Mouse (Mus musculus) lung, adult 2 months (tissue): Measurements from ENCODE around the gene Avp.
A peak's percentile ranks its signal among the peaks of the same experiment; 100 is the strongest.

Experiments
- CTCF ChIP-seq: fragments of 200-500 bp; IDR thresholded peaks from 2 replicates; pipeline ENCODE4 v1.5.1; 2011; ENCODE audit warnings: mild to moderate bottlenecking, low read length, control low read depth; ENCODE audit not compliant: insufficient read depth
- POLR2A ChIP-seq: fragments of 200-500 bp; IDR thresholded peaks from 2 replicates; pipeline ENCODE4 v1.6.1; 2011; ENCODE audit warnings: low read depth, mild to moderate bottlenecking, control low read depth, low read length, borderline replicate concordance; ENCODE audit errors: extremely low read depth

DNA sequence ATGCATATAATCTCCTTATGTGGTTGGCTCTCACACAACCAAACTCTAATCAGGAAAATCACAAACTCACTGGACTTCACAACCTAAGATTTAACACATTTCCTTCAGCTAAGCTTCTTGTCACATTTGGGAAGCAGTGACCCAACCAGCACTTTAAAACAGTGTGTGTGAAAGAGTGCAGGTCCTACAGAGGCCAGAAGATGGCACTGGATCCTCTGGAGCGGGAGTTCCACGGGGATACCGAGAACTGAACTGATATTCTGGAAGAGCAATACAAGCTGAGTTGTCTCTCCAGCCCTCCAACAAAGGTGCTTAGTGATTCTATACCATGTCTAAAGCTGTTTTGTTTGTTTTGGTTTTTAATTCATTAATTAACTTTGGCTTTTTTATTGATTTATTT lies 30.7 kb upstream of the Avp start:
- TF ChIP-seq CTCF (peak; percentile 37; the same call in 1 of the 2 replicates), POLR2A (no peak)
